Mouse (Mus musculus) neural tube, embryonic 11.5 days (tissue): ENCODE measurements around the gene Gsto1. TPM values are rescaled to one million over a fixed set of nuclear protein-coding genes. Genes with fewer than 3 reads are reported as not detected.

Experiments
- polyA plus RNA-seq: library from polyadenylated mRNA; unstranded; fragments of >200 nt; fragmentation: Nextera tagmentation; extraction: Ambion mirVana; gene quantifications from 2 replicates; pipeline ENCODE4 v1.2.1, GENCODE M21; 2014

Gene Gsto1
- polyA plus RNA-seq, 1 experiment from 2014 or later: 130 TPM

Other genes with a start within 250 kb of the Gsto1 start
- 0.25 and 0.64 TPM in 2 replicates for gene Col17a1, start 162.9 kb upstream of the Gsto1 start, polyA plus RNA-seq
- 295 and 303 TPM in 2 replicates for gene Sfr1, start 123.3 kb upstream of the Gsto1 start, polyA plus RNA-seq
- 0.99 and 1.3 TPM in 2 replicates for gene Gsto2, start 10.6 kb downstream of the Gsto1 start, polyA plus RNA-seq
- 0.09 and 0.19 TPM in 2 replicates for gene Cfap43, start 64.3 kb downstream of the Gsto1 start, polyA plus RNA-seq
- 15.4 and 15.8 TPM in 2 replicates for gene Itprip, start 64.3 kb downstream of the Gsto1 start, polyA plus RNA-seq
- gene Cfap58, start 82.7 kb downstream of the Gsto1 start, polyA plus RNA-seq: 0.11 TPM in 2 replicates